Mouse (Mus musculus) MEL (cell line): ENCODE measurements around the gene Prr3. TPM values are rescaled to one million over a fixed set of nuclear protein-coding genes. Genes with fewer than 3 reads are reported as not detected.
"Not testable (repeated sequence)": the region's sequence is repeated elsewhere in the genome, so short reads cannot be mapped to it uniquely, and the experiment has no call there.

Source experiments
- DNase-seq: peaks from one replicate; pipeline ENCODE4 v3.0.0; 2011; ENCODE audit warnings: low read depth, low spot score
- H3K27ac ChIP-seq: 2 replicates; pipeline ENCODE4 v1.5.1; 2012; ENCODE audit warnings: low read depth, mild to moderate bottlenecking, control low read depth, low read length, moderate library complexity; ENCODE audit not compliant: control insufficient read depth
- H3K27me3 ChIP-seq, 2 experiments: fragments of 150-350 bp in 1 of 2; sonication (generic) in 1 of 2; 2 replicates each; pipeline ENCODE4 v1.6.1; 2012; ENCODE audit warnings: low read length in 2 of 2, mild to moderate bottlenecking in 2 of 2, improper control_type of control experiment in 1 of 2, moderate library complexity in 1 of 2; ENCODE audit not compliant: insufficient read depth in 2 of 2, control insufficient read depth in 1 of 2
- H3K36me3 ChIP-seq, 2 experiments: 2 replicates each; pipeline ENCODE4 v1.6.1; 2012 to 2014; ENCODE audit warnings: low read length in 2 of 2, improper control_type of control experiment in 1 of 2, inconsistent platforms in 1 of 2, mild to moderate bottlenecking in 1 of 2; ENCODE audit not compliant: insufficient read depth in 2 of 2, control insufficient read depth in 1 of 2
- H3K4me1 ChIP-seq, 2 experiments: fragments of 150-350 bp in 1 of 2; sonication (generic) in 1 of 2; 2 replicates each; pipeline ENCODE4 v1.6.1; 2012; ENCODE audit warnings: low read length in 2 of 2, improper control_type of control experiment in 1 of 2, mild to moderate bottlenecking in 1 of 2; ENCODE audit not compliant: insufficient read depth in 2 of 2, control insufficient read depth in 1 of 2
- H3K4me3 ChIP-seq, 2 experiments: fragments of 150-350 bp in 1 of 2; sonication (generic) in 1 of 2; 2 replicates each; pipeline ENCODE4 v1.5.1; 2012; ENCODE audit warnings: low read depth in 2 of 2, low read length in 2 of 2, mild to moderate bottlenecking in 2 of 2, moderate library complexity in 2 of 2, control low read depth in 1 of 2, improper control_type of control experiment in 1 of 2; ENCODE audit not compliant: control insufficient read depth in 1 of 2, insufficient read depth in 1 of 2
- H3K79me2 ChIP-seq: 2 replicates; pipeline ENCODE4 v1.6.1; 2012; ENCODE audit warnings: mild to moderate bottlenecking, low read length, moderate library complexity; ENCODE audit not compliant: control insufficient read depth, poor library complexity, insufficient read depth
- H3K9ac ChIP-seq: 2 replicates; pipeline ENCODE4 v1.6.1; 2012; ENCODE audit warnings: low read depth, mild to moderate bottlenecking, control low read depth, low read length, moderate library complexity; ENCODE audit not compliant: control insufficient read depth, poor library complexity, severe bottlenecking
- H3K9me3 ChIP-seq: fragments of 150-350 bp; sonication (generic); replicated peaks from 2 replicates; pipeline ENCODE4 v1.6.1; 2012; ENCODE audit warnings: mild to moderate bottlenecking, low read length, improper control_type of control experiment, moderate library complexity; ENCODE audit not compliant: insufficient read depth
- BHLHE40 ChIP-seq: IDR thresholded peaks from 2 replicates; pipeline ENCODE4 v1.6.1; 2012; ENCODE audit warnings: low read depth, mild to moderate bottlenecking, inconsistent platforms, low read length, improper control_type of control experiment, borderline replicate concordance
- E2F4 ChIP-seq: IDR thresholded peaks from 2 replicates; pipeline ENCODE4 v1.6.1; 2011; ENCODE audit warnings: low read depth, low read length, improper control_type of control experiment, borderline replicate concordance
- ETS1 ChIP-seq: IDR thresholded peaks from 2 replicates; pipeline ENCODE4 v1.6.1; 2012; ENCODE audit warnings: low read depth, mild to moderate bottlenecking, inconsistent platforms, low read length, improper control_type of control experiment, moderate library complexity
- GABPA ChIP-seq: IDR thresholded peaks from 2 replicates; pipeline ENCODE4 v1.6.1; 2012; ENCODE audit warnings: low read depth, mild to moderate bottlenecking, inconsistent platforms, low read length, improper control_type of control experiment, moderate library complexity
- KAT2A ChIP-seq: conservative IDR thresholded peaks from 2 replicates; pipeline ENCODE4 v1.6.1; 2012; ENCODE audit warnings: low read depth, low read length, improper control_type of control experiment, inconsistent platforms
- MAZ ChIP-seq: IDR thresholded peaks from 2 replicates; pipeline ENCODE4 v1.6.1; 2012; ENCODE audit warnings: low read depth, mild to moderate bottlenecking, inconsistent platforms, low read length, improper control_type of control experiment
- MXI1 ChIP-seq: IDR thresholded peaks from 2 replicates; pipeline ENCODE4 v1.6.1; 2011; ENCODE audit warnings: mild to moderate bottlenecking, low read depth, low read length, improper control_type of control experiment
- MYB ChIP-seq: IDR thresholded peaks from 2 replicates; pipeline ENCODE4 v1.6.1; 2011; ENCODE audit warnings: mild to moderate bottlenecking, low read depth, low read length, improper control_type of control experiment
- POLR2A ChIP-seq, 2 experiments: IDR thresholded peaks; 2 replicates each; pipeline ENCODE4 v1.6.1; 2011 to 2012; ENCODE audit warnings: low read length in 2 of 2, mild to moderate bottlenecking in 2 of 2, control low read depth in 1 of 2, improper control_type of control experiment in 1 of 2, low read depth in 1 of 2, moderate library complexity in 1 of 2; ENCODE audit not compliant: control insufficient read depth in 1 of 2, insufficient read depth in 1 of 2, poor library complexity in 1 of 2
- RAD21 ChIP-seq: IDR thresholded peaks from 2 replicates; pipeline ENCODE4 v1.6.1; 2011; ENCODE audit warnings: mild to moderate bottlenecking, low read depth, low read length, improper control_type of control experiment
- SIN3A ChIP-seq: IDR thresholded peaks from 2 replicates; pipeline ENCODE4 v1.6.1; 2012; ENCODE audit warnings: low read length, improper control_type of control experiment, inconsistent platforms
- TCF12 ChIP-seq: IDR thresholded peaks from 2 replicates; pipeline ENCODE4 v1.6.1; 2014; ENCODE audit warnings: low read depth, mild to moderate bottlenecking, inconsistent platforms, low read length, improper control_type of control experiment, moderate library complexity
- UBTF ChIP-seq: IDR thresholded peaks from 2 replicates; pipeline ENCODE4 v1.6.1; 2012; ENCODE audit warnings: low read depth, mild to moderate bottlenecking, inconsistent platforms, low read length, improper control_type of control experiment, moderate library complexity, borderline replicate concordance; ENCODE audit not compliant: insufficient read depth
- USF2 ChIP-seq, 2 experiments: IDR thresholded peaks; 2 replicates each; pipeline ENCODE4 v1.6.1; 2011 to 2012; ENCODE audit warnings: improper control_type of control experiment in 2 of 2, low read length in 2 of 2, borderline replicate concordance in 1 of 2, inconsistent platforms in 1 of 2, low read depth in 1 of 2, mild to moderate bottlenecking in 1 of 2; ENCODE audit not compliant: insufficient read depth in 1 of 2
- ZC3H11A ChIP-seq: IDR thresholded peaks from 2 replicates; pipeline ENCODE4 v1.6.1; 2012; ENCODE audit warnings: low read depth, mild to moderate bottlenecking, inconsistent platforms, low read length, improper control_type of control experiment
- ZKSCAN1 ChIP-seq: IDR thresholded peaks from 2 replicates; pipeline ENCODE4 v1.6.1; 2012; ENCODE audit warnings: low read depth, mild to moderate bottlenecking, inconsistent platforms, low read length, improper control_type of control experiment, moderate library complexity
- ZMIZ1 ChIP-seq: IDR thresholded peaks from 2 replicates; pipeline ENCODE4 v1.6.1; 2012; ENCODE audit warnings: low read depth, mild to moderate bottlenecking, inconsistent platforms, low read length, improper control_type of control experiment, moderate library complexity
- polyA plus RNA-seq, 2 experiments: library from polyadenylated mRNA; stranded (reverse) in 1 of 2; unstranded in 1 of 2; fragments of >175 nt in 1 of 2; fragments of >200 nt in 1 of 2; gene quantifications; 2 replicates each; pipeline versions ENCODE4 v1.2.1 to v1.2.4; 2012; ENCODE audit warnings: low replicate concordance in 2 of 2, low read depth in 1 of 2; ENCODE audit not compliant: insufficient read length in 2 of 2, insufficient read depth in 1 of 2, missing spikeins in 1 of 2
- total RNA-seq: library from RNA; depleted of rRNA; stranded (reverse); fragments of 300-350 nt; gene quantifications from 2 replicates; pipeline ENCODE4 v1.2.3, GENCODE M21; 2012

The Prr3 gene
- total and polyA plus RNA-seq, 3 experiments = 13.8 to 48.1 TPM; not detected in 1

GRCm38 (mm10) chr17:35954665-35955064, 25.4 kb downstream of the Prr3 start:
- TF ChIP-seq POLR2A (IDR thresholded peaks at IDR 0.05; ENCODE audit: control insufficient read depth in 1 of 2, insufficient read depth in 1 of 2, low read depth in 1 of 2, low read length in 2 of 2, poor library complexity in 1 of 2) (no peak), SIN3A (no peak)
- DNase-seq = no peak
- Histone ChIP-seq H3K4me3 (no peak overlapping the region), H3K4me1 (no peaks in the 10 kb centered on the region), H3K36me3 (peaks cover 0 to 5% of the 10 kb centered on the region in 2 experiments; a peak in 2 of 4 replicates), H3K9ac (no peak overlapping the region), H3K9me3 (no peaks in the 10 kb centered on the region), H3K27me3 (no peaks in the 10 kb centered on the region), H3K27ac (no peak overlapping the region), H3K79me2 (no peaks in the 10 kb centered on the region)

- H3K4me3 ChIP-seq, H3K79me2 ChIP-seq, H3K36me3 ChIP-seq, H3K9me3 ChIP-seq, DNase-seq, H3K27ac ChIP-seq, H3K4me1 ChIP-seq, H3K27me3 ChIP-seq, H3K9ac ChIP-seq: not testable (repeated sequence)
Observed at GRCm38 (mm10) chr17:35952559-35952958, 27.5 kb downstream of the Prr3 start.

- DNase-seq, H3K79me2 ChIP-seq, H3K4me3 ChIP-seq, H3K27me3 ChIP-seq, H3K4me1 ChIP-seq, H3K27ac ChIP-seq, H3K9me3 ChIP-seq, H3K9ac ChIP-seq, H3K36me3 ChIP-seq: not testable (repeated sequence)
Observed at GRCm38 (mm10) chr17:35950946-35951345, 29.1 kb downstream of the Prr3 start.

GRCm38 (mm10) chr17:35939941-35940340, 40.1 kb downstream of the Prr3 start:
- no peaks in the 10 kb centered on the region for H3K36me3 ChIP-seq
- TF ChIP-seq BHLHE40 (no peak), ETS1 (no peak), ZKSCAN1 (no peak), MAZ (no peak), SIN3A (no peak), USF2 (IDR thresholded peaks at IDR 0.05; ENCODE audit: borderline replicate concordance in 1 of 2, insufficient read depth in 1 of 2, low read depth in 1 of 2, low read length in 2 of 2) (no peak), ZMIZ1 (no peak), MXI1 (no peak), GABPA (no peak), RAD21 (no peak), UBTF (no peak), TCF12 (no peak), E2F4 (no peak), KAT2A (no peak), POLR2A (IDR thresholded peaks at IDR 0.05; ENCODE audit: control insufficient read depth in 1 of 2, insufficient read depth in 1 of 2, low read depth in 1 of 2, low read length in 2 of 2, poor library complexity in 1 of 2) (no peak), ZC3H11A (no peak), MYB (no peak)
- no peaks in the 10 kb centered on the region for H3K4me1 ChIP-seq
- H3K9ac ChIP-seq = no peak overlapping the region
- no peaks in the 10 kb centered on the region for H3K79me2 ChIP-seq
- no peak overlapping the region for H3K27ac ChIP-seq
- H3K9me3 ChIP-seq = no peaks in the 10 kb centered on the region
- H3K4me3 ChIP-seq = no peak overlapping the region
- no peaks in the 10 kb centered on the region for H3K27me3 ChIP-seq
- no peak for DNase-seq
